In the genomic region with DNA sequence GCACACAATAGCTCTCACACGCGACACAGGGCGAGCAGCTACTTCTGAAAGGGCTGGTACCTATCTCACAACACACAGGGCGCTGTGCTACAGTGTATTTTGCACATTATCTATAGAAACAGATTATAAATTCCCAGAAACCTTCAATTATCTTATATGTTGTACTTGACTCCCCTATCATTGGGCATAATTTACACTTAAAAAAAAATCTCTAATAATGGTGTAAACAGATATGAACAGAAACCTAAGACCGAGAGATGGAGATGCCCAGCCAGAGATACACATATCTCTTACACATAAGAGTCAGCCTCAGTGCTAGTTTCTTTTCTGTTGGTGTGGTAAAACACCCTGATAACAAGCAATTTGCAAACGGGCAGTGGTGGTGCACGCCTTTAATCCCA, we compare ENCODE assay signal across 30 mouse cellular contexts. TPM values are rescaled to one million over a fixed set of nuclear protein-coding genes. Genes with fewer than 3 reads are reported as not detected.
DNase-seq lines count a peak whose midpoint lies in the region; ATAC-seq lines count a peak whose summit lies in the region.
"Had no signal": no experiment of that assay in that cellular context is flagged by ENCODE, and none has a peak within 500 bp of the region (broad histone marks: within the 10 kb centered on the region; RNA-seq: fewer than 3 reads in every experiment).

No protein-coding gene starts in this region.

- peaks cover 31% of the 10 kb centered on the region for H3K4me1 ChIP-seq in heart, embryonic 16.5 days (ENCODE audit: control insufficient read depth, insufficient read depth, low read length)
- H3K4me1 ChIP-seq in liver, embryonic 13.5 days (replicated peaks) = peaks cover 72% of the 10 kb centered on the region
- H3K4me1 ChIP-seq in neural tube, embryonic 15.5 days = peaks cover 20% of the 10 kb centered on the region

- no peaks in the 10 kb centered on the region for H3K27me3 ChIP-seq in heart, embryonic 16.5 days (ENCODE audit: control insufficient read depth, insufficient read depth, low read length)
- H3K27me3 ChIP-seq in liver, embryonic 13.5 days = no peaks in the 10 kb centered on the region
- no peaks in the 10 kb centered on the region for H3K27me3 ChIP-seq in neural tube, embryonic 15.5 days (replicated peaks)
- H3K27me3 ChIP-seq: forebrain, embryonic 13.5 days; hindbrain, embryonic 12.5 days; limb, embryonic 15.5 days; midbrain, embryonic 15.5 days; neural tube, embryonic 12.5 days had no signal

- H3K4me2 ChIP-seq in heart, embryonic 16.5 days (ENCODE audit: low read depth, low read length) = no peak overlapping the region
- H3K4me2 ChIP-seq in liver, embryonic 13.5 days = peak overlapping the region; percentile 62
- H3K4me2 ChIP-seq in neural tube, embryonic 15.5 days = no peak overlapping the region
- H3K4me2 ChIP-seq: forebrain, embryonic 13.5 days; hindbrain, embryonic 12.5 days; limb, embryonic 15.5 days; midbrain, embryonic 15.5 days; neural tube, embryonic 12.5 days had no signal

- H3K9me3 ChIP-seq in heart, embryonic 16.5 days (replicated peaks; ENCODE audit: control insufficient read depth, low read length) = no peaks in the 10 kb centered on the region
- H3K9me3 ChIP-seq in liver, embryonic 13.5 days (replicated peaks) = no peaks in the 10 kb centered on the region
- no peaks in the 10 kb centered on the region for H3K9me3 ChIP-seq in neural tube, embryonic 15.5 days (replicated peaks)
- H3K9me3 ChIP-seq: forebrain, embryonic 13.5 days; hindbrain, embryonic 12.5 days; limb, embryonic 15.5 days; midbrain, embryonic 15.5 days; neural tube, embryonic 12.5 days had no signal

- 80% methylated on average over 7 of the region's 7 CpGs for WGBS in heart, embryonic 16.5 days
- WGBS in liver, embryonic 13.5 days (ENCODE audit: insufficient replicate concordance) = 13% methylated on average over 7 of the region's 7 CpGs
- WGBS in neural tube, embryonic 15.5 days = 91% methylated on average over 7 of the region's 7 CpGs

- intact Hi-C loops in heart, postnatal 10 days (cut with DNase I) = no loop called here

- DNase-seq in heart, postnatal 10 days = no peak
- DNase-seq in liver, embryonic 13.5 days = peak; percentile 67
- DNase-seq in cerebellum, adult 18-20 months = no peak
- no peak for DNase-seq in kidney, postnatal 4 days
- DNase-seq: adrenal gland, adult 8-10 months; cerebellum, adult 9-11 months; gastrocnemius, adult 2 months; left cerebral cortex, postnatal 4 days; lung, postnatal 10 days; retina, postnatal 1 day; thymus, postnatal 14 days had no signal

- H3K9ac ChIP-seq in heart, embryonic 16.5 days (ENCODE audit: low read length) = peak overlapping the region; percentile 25; the same call in 1 of the 2 replicates
- peak overlapping the region; percentile 55 for H3K9ac ChIP-seq in liver, embryonic 13.5 days
- H3K9ac ChIP-seq in neural tube, embryonic 15.5 days (replicated peaks) = no peak overlapping the region
- H3K9ac ChIP-seq: forebrain, embryonic 13.5 days; hindbrain, embryonic 12.5 days; limb, embryonic 15.5 days; midbrain, embryonic 15.5 days; neural tube, embryonic 12.5 days had no signal

- H3K36me3 ChIP-seq in heart, embryonic 16.5 days (ENCODE audit: control insufficient read depth, insufficient read depth) = peaks cover 28% of the 10 kb centered on the region
- peaks cover 46% of the 10 kb centered on the region for H3K36me3 ChIP-seq in liver, embryonic 13.5 days
- peaks cover 20% of the 10 kb centered on the region for H3K36me3 ChIP-seq in neural tube, embryonic 15.5 days

- no peak overlapping the region for H3K27ac ChIP-seq in heart, embryonic 16.5 days (ENCODE audit: low read length)
- peak overlapping the region; percentile 93 for H3K27ac ChIP-seq in liver, embryonic 13.5 days
- no peak overlapping the region for H3K27ac ChIP-seq in neural tube, embryonic 15.5 days (replicated peaks)
- H3K27ac ChIP-seq: forebrain, embryonic 13.5 days; gastrocnemius, adult 2 months; hindbrain, embryonic 12.5 days; kidney, postnatal 0 days; limb, embryonic 15.5 days; midbrain, embryonic 15.5 days; neural tube, embryonic 12.5 days had no signal

- no peak for ATAC-seq in heart, embryonic 16.5 days (replicated peaks; ENCODE audit: extremely low read depth, insufficient read depth, low FRiP score)
- ATAC-seq in erythroblast, adult 5-6 weeks (replicated peaks; ENCODE audit: low FRiP score, poor library complexity, severe bottlenecking) = 0 out of 2 replicates have a peak, but pooled peaks have one; percentile 10
- peak; percentile 76 for ATAC-seq in liver, embryonic 13.5 days (ENCODE audit: low read depth)
- ATAC-seq in megakaryocyte-erythroid progenitor cell, adult 5-6 weeks (replicated peaks; ENCODE audit: low FRiP score, low TSS enrichment, poor library complexity, severe bottlenecking) = peak; percentile 53
- ATAC-seq in neural tube, embryonic 15.5 days (ENCODE audit: low FRiP score) = no peak
- ATAC-seq: activated CD4-positive, CD25-positive, alpha-beta regulatory T cell, adult 4 months; CD4-positive, CD25-positive, alpha-beta regulatory T cell, adult 4 months; forebrain, embryonic 13.5 days; intestine, postnatal 0 days; midbrain, embryonic 15.5 days had no signal

- H3K4me3 ChIP-seq in heart, embryonic 16.5 days (ENCODE audit: low read length) = no peak overlapping the region
- H3K4me3 ChIP-seq in liver, embryonic 13.5 days (replicated peaks) = peak overlapping the region; percentile 35
- H3K4me3 ChIP-seq in neural tube, embryonic 15.5 days (replicated peaks) = no peak overlapping the region
- H3K4me3 ChIP-seq: forebrain, embryonic 13.5 days; gastrocnemius, adult 2 months; hindbrain, embryonic 12.5 days; limb, embryonic 15.5 days; midbrain, embryonic 15.5 days; neural tube, embryonic 12.5 days had no signal

RNA-seq across cellular contexts. Expression of a gene that starts 3.7 kb away (rescaled TPM):
- 111 and 112 TPM in 2 replicates for polyA plus RNA-seq in heart, embryonic 16.5 days (2015; fragmentation: Nextera tagmentation; extraction: Ambion mirVana)
- 10 to 100 TPM; 93.7 to 94.3 TPM for total RNA-seq in heart, postnatal 10 days (2021)
- 20.2 and 21.5 TPM in 2 replicates for total RNA-seq in erythroblast, adult 5-6 weeks (2015; ENCODE audit: low replicate concordance)
- total RNA-seq in erythroblast, adult 5-6 weeks (2017; ENCODE audit: low replicate concordance) = 35.1 and 37.9 TPM in 2 replicates
- 116 and 117 TPM in 2 replicates for polyA plus RNA-seq in liver, embryonic 13.5 days (2015; fragmentation: Nextera tagmentation; extraction: Ambion mirVana)
- total RNA-seq in megakaryocyte-erythroid progenitor cell, adult 5-6 weeks (2014; fragmentation: Nextera tagmentation) = 61.3 and 121 TPM in 2 replicates
- 120 and 143 TPM in 2 replicates for total RNA-seq in megakaryocyte-erythroid progenitor cell, adult 5-6 weeks (2017)
- polyA plus RNA-seq in neural tube, embryonic 15.5 days (2015; fragmentation: Nextera tagmentation; extraction: Ambion mirVana) = 66.4 and 72.9 TPM in 2 replicates

RNA-seq across cellular contexts. Expression of a gene that starts 18.3 kb away (rescaled TPM):
- 0.32 and 0.35 TPM in 2 replicates for polyA plus RNA-seq in heart, embryonic 16.5 days (2015; fragmentation: Nextera tagmentation; extraction: Ambion mirVana)
- under 1 TPM; 0.10 to 0.32 TPM for total RNA-seq in heart, postnatal 10 days (2021)
- not detected in 2 replicates for total RNA-seq in erythroblast, adult 5-6 weeks (2015; ENCODE audit: low replicate concordance)
- total RNA-seq in erythroblast, adult 5-6 weeks (2017; ENCODE audit: low replicate concordance) = not detected in 2 replicates
- polyA plus RNA-seq in liver, embryonic 13.5 days (2015; fragmentation: Nextera tagmentation; extraction: Ambion mirVana) = not detected in 2 replicates
- not detected in 2 replicates for total RNA-seq in megakaryocyte-erythroid progenitor cell, adult 5-6 weeks (2014; fragmentation: Nextera tagmentation)
- 0.08 TPM in 1 of 2 replicates, not detected in the other for total RNA-seq in megakaryocyte-erythroid progenitor cell, adult 5-6 weeks (2017)
- polyA plus RNA-seq in neural tube, embryonic 15.5 days (2015; fragmentation: Nextera tagmentation; extraction: Ambion mirVana) = 0.18 and 0.36 TPM in 2 replicates
- polyA plus RNA-seq: activated CD4-positive, CD25-positive, alpha-beta regulatory T cell, adult 4 months; CD4-positive, CD25-positive, alpha-beta regulatory T cell, adult 4 months; stomach, embryonic 14.5 days had no signal

RNA-seq across cellular contexts. Expression of a gene that starts 38.0 kb away (rescaled TPM):
- not detected in 2 replicates for polyA plus RNA-seq in heart, embryonic 16.5 days (2015; fragmentation: Nextera tagmentation; extraction: Ambion mirVana)
- not detected for total RNA-seq in heart, postnatal 10 days (2021)
- total RNA-seq in erythroblast, adult 5-6 weeks (2015; ENCODE audit: low replicate concordance) = not detected in 2 replicates
- total RNA-seq in erythroblast, adult 5-6 weeks (2017; ENCODE audit: low replicate concordance) = not detected in 2 replicates
- polyA plus RNA-seq in liver, embryonic 13.5 days (2015; fragmentation: Nextera tagmentation; extraction: Ambion mirVana) = not detected in 2 replicates
- not detected in 2 replicates for total RNA-seq in megakaryocyte-erythroid progenitor cell, adult 5-6 weeks (2014; fragmentation: Nextera tagmentation)
- not detected in 2 replicates for total RNA-seq in megakaryocyte-erythroid progenitor cell, adult 5-6 weeks (2017)
- polyA plus RNA-seq in neural tube, embryonic 15.5 days (2015; fragmentation: Nextera tagmentation; extraction: Ambion mirVana) = 1.0 and 2.0 TPM in 2 replicates
- total RNA-seq: adrenal gland, adult 8-10 months; common myeloid progenitor, adult 5-6 weeks; ES-E14; heart, postnatal 25 days; layer of hippocampus, postnatal 10 days; left cerebral cortex, postnatal 4 days had no signal
- polyA plus RNA-seq: activated CD4-positive, CD25-positive, alpha-beta regulatory T cell, adult 4 months; CD4-positive, CD25-positive, alpha-beta regulatory T cell, adult 4 months; forebrain, embryonic 13.5 days; intestine, postnatal 0 days; kidney, postnatal 0 days; spleen, adult 2 months; stomach, embryonic 14.5 days had no signal

RNA-seq across cellular contexts. Expression of a gene that starts 43.4 kb away (rescaled TPM):
- polyA plus RNA-seq in heart, embryonic 16.5 days (2015; fragmentation: Nextera tagmentation; extraction: Ambion mirVana) = 8.5 and 8.6 TPM in 2 replicates
- 10 to 100 TPM; 63.0 to 72.1 TPM for total RNA-seq in heart, postnatal 10 days (2021)
- total RNA-seq in erythroblast, adult 5-6 weeks (2015; ENCODE audit: low replicate concordance) = 23.0 and 28.1 TPM in 2 replicates
- total RNA-seq in erythroblast, adult 5-6 weeks (2017; ENCODE audit: low replicate concordance) = 27.9 and 31.8 TPM in 2 replicates
- polyA plus RNA-seq in liver, embryonic 13.5 days (2015; fragmentation: Nextera tagmentation; extraction: Ambion mirVana) = 4.0 and 4.2 TPM in 2 replicates
- total RNA-seq in megakaryocyte-erythroid progenitor cell, adult 5-6 weeks (2014; fragmentation: Nextera tagmentation) = 55.2 and 72.7 TPM in 2 replicates
- 27.5 and 31.8 TPM in 2 replicates for total RNA-seq in megakaryocyte-erythroid progenitor cell, adult 5-6 weeks (2017)
- 9.9 and 10.1 TPM in 2 replicates for polyA plus RNA-seq in neural tube, embryonic 15.5 days (2015; fragmentation: Nextera tagmentation; extraction: Ambion mirVana)

RNA-seq across cellular contexts. Expression of a gene that starts 49.7 kb away (rescaled TPM):
- 0.28 and 0.44 TPM in 2 replicates for polyA plus RNA-seq in heart, embryonic 16.5 days (2015; fragmentation: Nextera tagmentation; extraction: Ambion mirVana)
- total RNA-seq in heart, postnatal 10 days (2021) = under 1 TPM; 0.43 to 0.67 TPM
- total RNA-seq in erythroblast, adult 5-6 weeks (2015; ENCODE audit: low replicate concordance) = 1.0 TPM in 1 of 2 replicates, not detected in the other
- total RNA-seq in erythroblast, adult 5-6 weeks (2017; ENCODE audit: low replicate concordance) = not detected in 2 replicates
- not detected in 2 replicates for polyA plus RNA-seq in liver, embryonic 13.5 days (2015; fragmentation: Nextera tagmentation; extraction: Ambion mirVana)
- not detected in 2 replicates for total RNA-seq in megakaryocyte-erythroid progenitor cell, adult 5-6 weeks (2014; fragmentation: Nextera tagmentation)
- not detected in 2 replicates for total RNA-seq in megakaryocyte-erythroid progenitor cell, adult 5-6 weeks (2017)
- 0.08 and 0.72 TPM in 2 replicates for polyA plus RNA-seq in neural tube, embryonic 15.5 days (2015; fragmentation: Nextera tagmentation; extraction: Ambion mirVana)
- polyA plus RNA-seq: CD4-positive, CD25-positive, alpha-beta regulatory T cell, adult 4 months; forebrain, embryonic 13.5 days; intestine, postnatal 0 days; kidney, postnatal 0 days; midbrain, embryonic 15.5 days; stomach, embryonic 14.5 days had no signal

Comparison
In these comparisons a context has a peak if more than half of its experiments do, and no peak if none do; other contexts are left out.
1. ATAC-seq: peak in erythroblast, adult 5-6 weeks (single experiment), liver, embryonic 13.5 days (single experiment) and megakaryocyte-erythroid progenitor cell, adult 5-6 weeks (single experiment); none in heart, embryonic 16.5 days (single experiment) and neural tube, embryonic 15.5 days (single experiment).